Mouse (Mus musculus) CD4-positive helper T cell, adult 2 months (primary cell): ENCODE measurements around the gene Pou3f1.
"Not testable (repeated sequence)": the region's sequence is repeated elsewhere in the genome, so short reads cannot be mapped to it uniquely, and the experiment has no call there.

Experiments
- DNase-seq: peaks from one replicate; pipeline ENCODE4 v3.0.0-alpha.2; 2012; ENCODE audit warnings: low read depth, missing footprints, low spot score

The Pou3f1 gene

DNA sequence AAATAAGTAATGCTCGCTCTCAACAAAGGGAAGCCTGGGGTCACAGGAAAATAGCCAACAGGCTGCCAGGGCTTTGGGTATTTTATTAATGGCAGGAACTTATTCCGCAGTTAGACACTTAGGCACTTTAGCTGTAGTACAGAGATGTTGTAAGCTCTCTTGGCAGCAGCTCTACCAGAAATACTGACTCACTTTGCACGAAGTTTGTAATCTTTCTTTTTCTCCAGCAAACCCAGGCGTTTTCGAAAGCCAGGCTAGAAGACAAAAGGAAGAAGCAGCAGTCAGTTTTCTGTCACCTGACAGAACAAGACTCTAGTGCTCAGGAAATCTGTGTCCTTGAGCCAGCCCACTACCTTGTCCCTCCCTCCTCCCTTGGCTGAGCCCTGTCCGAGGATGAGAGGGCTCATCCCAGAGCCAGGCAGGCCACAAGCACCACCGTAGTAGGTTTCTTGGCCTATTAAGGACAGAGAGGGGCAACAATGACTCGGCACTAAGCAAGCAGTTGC is 29.3 kb downstream of the Pou3f1 start:
- DNase-seq: no peak

DNA sequence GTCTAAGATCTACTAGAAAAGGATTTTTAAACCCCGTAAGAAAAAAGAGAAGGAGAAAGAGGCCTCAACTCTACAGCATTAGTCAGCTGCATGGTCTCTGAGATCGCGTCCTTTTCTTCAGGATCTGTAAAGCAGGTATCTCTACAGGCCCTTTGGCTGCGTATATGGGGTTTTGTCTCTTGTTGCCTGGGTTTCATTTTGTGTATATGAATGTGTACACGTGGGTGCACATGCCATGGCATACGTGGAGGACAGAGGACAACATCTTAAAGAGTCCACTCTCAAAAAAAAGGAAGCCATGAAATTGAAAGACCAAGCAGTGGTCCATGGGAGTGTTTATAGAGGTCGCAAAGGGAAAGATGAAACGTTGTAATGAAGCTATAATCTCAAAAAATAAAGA is 34.8 kb downstream of the Pou3f1 start:
- DNase-seq: no peak

GRCm38 (mm10) chr4:124692416-124692861 is 35.8 kb downstream of the Pou3f1 start:
- DNase-seq: no peak

- peak; percentile 91 for DNase-seq
Observed at GRCm38 (mm10) chr4:124693135-124693894, 36.7 kb downstream of the Pou3f1 start, which contains the start of gene Utp11. Utp11 (minus strand) TSS chr4:124693600.

- no peak for DNase-seq
Observed at GRCm38 (mm10) chr4:124694572-124694971, 38.0 kb downstream of the Pou3f1 start.

GRCm38 (mm10) chr4:124695786-124696516 is 39.3 kb downstream of the Pou3f1 start:
- peak; percentile 40 for DNase-seq

DNA sequence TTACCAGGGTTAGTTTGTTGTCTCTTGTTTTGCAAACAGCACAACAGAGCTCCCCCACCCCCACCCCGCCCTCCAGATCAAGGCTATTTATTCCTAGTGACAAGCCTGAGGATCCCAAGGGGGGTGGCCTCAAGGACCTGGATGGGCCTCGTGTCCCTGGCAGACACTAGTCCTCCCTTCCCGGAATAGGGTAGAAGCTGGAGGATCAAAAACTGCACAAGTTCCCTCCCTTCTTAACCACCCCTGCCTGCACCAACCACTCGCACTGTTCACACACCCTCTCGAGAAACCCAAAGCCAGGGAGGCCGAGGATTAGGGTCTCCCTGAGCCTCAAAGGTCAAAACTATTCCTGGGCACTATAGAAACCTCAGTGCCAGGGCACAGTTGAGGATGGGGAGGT is 43.2 kb downstream of the Pou3f1 start:
- DNase-seq: no peak

DNA sequence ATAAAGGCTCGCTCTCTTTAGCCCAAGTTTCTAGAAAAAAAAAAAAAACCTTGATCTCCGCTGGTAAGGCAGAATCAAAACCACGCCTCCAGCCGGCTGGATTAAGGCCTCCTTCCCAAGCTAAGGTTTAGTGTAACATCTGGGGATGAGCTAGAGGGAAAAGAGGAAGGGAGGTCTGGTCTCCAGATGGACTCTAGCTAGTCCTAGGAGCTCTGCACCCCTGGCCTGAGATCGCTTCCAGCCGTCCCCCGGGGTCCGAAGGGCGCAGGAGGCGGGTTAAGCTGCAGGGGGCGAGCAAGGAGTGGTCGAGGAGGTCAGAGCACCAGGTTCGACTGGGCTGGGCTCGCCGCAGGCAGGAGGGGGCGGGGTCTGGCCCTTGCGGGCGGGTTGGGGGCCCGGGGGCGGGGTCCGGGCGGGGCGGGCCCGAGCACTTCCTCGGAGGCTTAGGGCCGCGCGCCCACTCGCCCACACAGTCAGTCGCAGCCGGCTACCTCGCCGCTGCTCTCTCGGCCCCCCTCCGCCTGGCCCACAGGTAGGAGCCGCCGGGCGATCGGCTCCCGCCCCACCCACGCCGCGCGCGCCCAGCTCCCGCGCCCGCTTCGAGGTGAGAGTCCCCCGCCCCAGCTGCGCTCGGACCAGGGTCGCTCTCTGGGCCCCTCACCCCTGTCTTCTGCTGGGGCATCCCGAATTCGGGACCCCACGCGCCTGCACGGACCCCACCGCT is 43.8 kb downstream of the Pou3f1 start, which contains the start of gene Fhl3:
Gene Fhl3 (plus strand): TSS at position 454 of the 724 bp plus-strand sequence.
- peak; percentile 77 for DNase-seq

GRCm38 (mm10) chr4:124701052-124701845 is 44.6 kb downstream of the Pou3f1 start:
- DNase-seq: peak; percentile 47

DNA sequence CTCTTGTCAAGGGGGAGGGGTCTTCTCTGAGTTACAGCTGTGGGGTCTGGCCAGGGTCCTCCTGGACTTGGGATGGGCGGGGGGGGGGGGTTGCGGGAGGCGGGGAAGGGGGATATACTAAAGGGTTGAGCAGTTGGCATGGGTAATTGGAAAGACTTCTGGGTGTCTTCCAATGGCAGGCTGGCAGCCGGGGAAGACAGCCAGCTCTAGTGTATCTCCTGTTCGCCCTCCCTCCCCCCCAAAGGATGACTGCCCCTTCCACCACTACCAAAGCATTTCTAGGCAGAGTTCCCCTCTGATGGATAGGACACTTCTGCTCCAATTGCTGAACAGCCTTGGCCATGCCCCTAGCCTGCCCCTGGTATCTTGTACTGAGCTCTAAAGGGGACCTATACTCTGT is 45.3 kb downstream of the Pou3f1 start:
- DNase-seq: no peak

- peak; percentile 60 for DNase-seq
Observed at GRCm38 (mm10) chr4:124703406-124703805, 46.8 kb downstream of the Pou3f1 start.

DNA sequence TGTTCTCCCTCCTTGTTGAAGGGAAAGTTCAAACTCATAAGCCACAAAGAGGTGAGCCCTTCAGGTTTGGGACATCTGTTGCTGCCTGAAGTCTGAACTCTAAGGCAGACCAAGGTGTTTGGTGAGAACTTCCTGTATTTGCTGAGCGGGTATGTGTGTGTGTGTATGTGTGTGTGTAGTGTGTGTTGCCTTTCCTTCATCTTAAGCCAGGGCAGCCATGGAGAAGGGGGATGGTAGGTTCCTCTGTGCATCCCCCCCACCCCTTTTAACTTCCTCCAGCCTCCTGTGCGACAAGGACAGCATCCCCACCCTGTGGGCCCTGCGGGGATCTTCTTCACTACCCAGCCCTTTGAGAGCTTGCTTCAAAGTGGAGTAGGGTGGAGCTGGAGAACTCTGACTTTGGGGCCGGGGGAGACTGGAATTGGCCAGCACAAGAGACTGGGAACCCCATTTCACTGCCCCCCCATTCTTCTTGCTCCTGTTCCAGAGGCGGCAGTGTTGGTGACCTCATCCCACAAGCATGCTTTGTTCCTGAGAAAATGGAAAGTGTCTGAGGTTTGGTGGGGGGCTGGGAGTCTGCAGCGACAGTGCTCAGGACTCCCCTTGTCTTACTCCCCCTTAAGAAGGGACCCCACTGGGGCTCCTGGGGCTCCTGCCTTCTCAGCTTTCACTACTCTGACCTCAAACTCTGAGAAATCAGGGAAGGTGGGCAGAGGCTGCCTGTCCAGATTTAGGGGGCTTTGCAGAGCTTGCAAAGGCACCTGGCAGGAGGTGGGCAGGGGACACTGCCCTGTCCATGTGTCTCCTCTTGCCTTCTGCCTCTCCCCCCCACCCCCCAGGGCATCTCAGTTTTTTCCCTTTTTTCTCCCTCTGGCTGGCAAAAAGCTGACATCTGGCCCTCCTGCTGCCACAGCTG is 47.5 kb downstream of the Pou3f1 start:
- peak; percentile 79 for DNase-seq

DNA sequence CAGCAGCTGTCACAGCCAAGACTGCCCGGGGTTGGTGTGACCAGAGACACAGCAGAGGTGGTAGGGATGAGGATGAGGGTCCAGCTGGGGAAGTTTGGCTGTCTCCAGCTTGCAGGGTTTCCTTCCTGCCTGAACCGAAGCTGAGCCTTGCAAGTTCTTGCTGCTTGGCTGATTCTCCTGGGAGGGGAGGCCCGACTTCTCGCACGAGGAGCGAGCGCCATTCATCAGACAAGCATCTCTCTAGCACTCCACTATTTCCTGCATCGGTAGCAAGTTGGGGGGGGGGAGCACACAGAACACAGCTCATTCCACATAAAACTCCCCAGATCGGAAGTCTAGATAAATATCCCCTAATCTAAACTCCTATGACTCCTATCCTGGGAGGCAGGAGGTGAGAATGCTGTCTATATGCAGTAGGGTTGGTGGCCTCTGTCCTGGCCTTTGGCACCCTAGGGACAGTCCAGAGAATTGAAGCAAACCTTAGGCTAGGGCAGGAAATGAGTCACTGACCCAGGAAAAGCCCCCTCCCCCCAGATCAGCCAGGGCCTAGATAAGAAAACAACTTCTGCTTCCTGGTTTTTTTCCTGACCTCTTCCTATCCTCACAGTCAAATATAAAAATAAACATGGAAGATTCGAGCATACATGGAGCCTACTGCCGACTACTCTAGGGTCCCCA is 48.3 kb downstream of the Pou3f1 start:
- peak; percentile 25 for DNase-seq

DNA sequence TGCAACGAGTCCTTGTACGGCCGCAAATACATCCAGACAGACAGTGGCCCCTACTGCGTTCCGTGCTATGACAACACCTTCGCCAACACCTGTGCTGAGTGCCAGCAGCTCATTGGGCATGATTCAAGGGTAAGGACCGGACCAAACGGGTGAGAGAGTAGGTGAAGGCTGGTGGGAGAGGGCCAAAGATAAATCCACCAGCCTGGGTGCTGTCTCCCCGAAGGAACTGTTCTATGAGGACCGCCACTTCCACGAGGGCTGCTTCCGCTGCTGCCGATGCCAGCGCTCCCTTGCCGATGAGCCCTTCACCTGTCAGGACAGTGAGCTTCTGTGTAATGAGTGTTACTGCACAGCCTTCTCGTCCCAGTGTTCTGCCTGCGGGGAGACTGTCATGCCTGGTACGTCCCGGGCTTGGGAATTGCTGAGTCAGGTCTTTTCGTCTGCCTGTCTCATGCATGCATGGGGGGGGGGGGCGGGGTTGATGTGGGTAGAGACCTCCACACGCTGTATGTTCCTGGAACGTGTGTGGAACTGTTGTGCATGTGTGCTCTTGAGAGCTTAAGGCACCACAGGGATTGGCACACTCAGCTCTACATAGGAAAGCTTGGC is 49.2 kb downstream of the Pou3f1 start:
- no peak for DNase-seq

GRCm38 (mm10) chr4:124707381-124708199 is 51.0 kb downstream of the Pou3f1 start:
- not testable (repeated sequence) for DNase-seq

DNA sequence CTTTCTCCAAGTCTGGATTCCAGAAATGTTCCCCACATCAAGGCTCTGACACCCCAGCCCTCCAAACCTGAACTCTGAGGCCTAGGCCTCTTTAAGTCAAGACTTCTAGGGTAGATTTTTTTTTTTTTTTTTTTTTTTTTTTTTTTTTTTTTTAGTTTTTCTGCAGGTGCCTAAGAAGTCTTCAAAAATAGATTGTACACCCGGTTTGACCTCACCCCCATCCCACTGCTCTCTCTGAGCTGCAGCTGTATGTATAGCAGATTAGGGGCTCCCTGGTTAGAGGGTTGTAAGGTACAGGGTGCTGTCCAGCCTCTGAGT is 51.6 kb downstream of the Pou3f1 start:
- DNase-seq: not testable (repeated sequence)

DNA sequence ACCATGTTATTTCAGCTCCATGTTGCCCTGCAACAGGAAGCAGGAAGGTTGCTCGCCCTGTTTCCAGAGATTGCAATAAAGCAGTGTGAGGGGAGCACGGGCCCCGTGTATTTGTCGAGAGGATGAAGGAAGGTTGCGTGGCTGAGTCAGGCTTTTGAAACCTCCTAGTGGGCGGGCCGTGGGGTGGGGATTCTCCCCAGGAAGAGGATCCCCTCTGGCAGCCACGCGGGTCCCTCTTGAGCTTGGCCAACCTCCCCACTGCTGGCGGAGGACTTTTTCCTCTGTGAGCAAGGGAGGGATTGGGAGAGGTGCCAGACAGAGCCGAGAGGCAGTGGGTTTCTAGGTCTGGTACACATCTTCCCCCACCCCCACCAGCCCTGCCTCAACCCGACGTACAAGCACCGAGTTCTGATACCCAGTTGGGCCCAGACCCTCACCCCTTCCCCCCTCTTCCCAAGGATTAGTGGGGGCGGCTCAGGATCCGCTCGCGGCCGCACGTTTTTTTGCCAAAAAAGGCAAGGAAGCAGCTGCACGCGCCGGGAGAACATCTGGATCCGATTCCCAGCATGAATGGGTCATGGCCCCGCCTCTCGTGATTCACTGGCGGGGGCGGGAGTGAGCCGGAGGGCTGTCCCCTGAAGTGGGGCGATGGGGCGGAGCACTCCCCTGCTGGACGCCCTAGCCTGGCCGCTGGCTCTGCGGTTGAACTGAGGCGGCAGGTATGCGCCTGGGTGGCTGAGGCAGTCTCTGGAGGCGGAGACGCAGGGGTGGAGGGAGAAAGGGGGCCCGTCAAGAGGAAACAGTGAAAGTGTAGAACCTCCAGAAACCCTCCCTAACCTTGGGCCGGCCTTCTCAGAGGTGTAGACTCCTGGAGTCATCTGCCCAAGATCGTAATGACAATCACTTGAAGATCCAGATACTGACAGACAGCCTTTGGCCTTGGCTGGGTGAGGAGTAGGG is 52.2 kb downstream of the Pou3f1 start:
- DNase-seq: peak; percentile 83
